In the genomic region with DNA sequence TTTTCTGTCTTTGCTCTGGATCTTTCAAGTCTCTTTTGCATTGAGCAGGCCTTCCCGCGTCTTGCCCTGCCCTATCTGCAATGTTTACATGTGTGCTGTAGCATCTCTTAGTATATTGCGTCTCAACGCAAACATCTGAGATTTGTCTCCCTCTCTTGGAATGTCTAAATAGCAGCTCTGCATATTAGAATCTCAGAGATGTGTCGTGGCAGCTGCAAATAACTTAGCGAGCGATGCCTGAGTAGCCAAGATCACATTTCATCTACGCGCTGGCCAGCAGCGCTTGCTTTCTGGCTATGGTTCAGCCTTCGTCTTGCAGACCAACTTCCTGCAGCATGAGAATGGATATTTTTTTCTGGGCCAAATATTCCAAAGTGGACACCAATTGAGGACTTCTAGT, we compare ENCODE assay signal across 9 mouse cellular contexts.
DNase-seq lines count a peak whose midpoint lies in the region; ATAC-seq and TF ChIP-seq lines count a peak whose summit lies in the region.
"Had no signal": no experiment of that assay in that cellular context is flagged by ENCODE, and none has a peak within 500 bp of the region (broad histone marks: within the 10 kb centered on the region; RNA-seq: fewer than 3 reads in every experiment).

No protein-coding gene starts in this region.

- WGBS in midbrain, postnatal 0 days = 76% methylated on average over 11 of the region's 11 CpGs
- 81% methylated on average over 11 of the region's 11 CpGs for WGBS in midbrain, embryonic 16.5 days
- WGBS in stomach, postnatal 0 days = 33% methylated on average over 11 of the region's 11 CpGs
- WGBS in hindbrain, embryonic 16.5 days = 76% methylated on average over 11 of the region's 11 CpGs

- H3K27ac ChIP-seq in midbrain, postnatal 0 days (ENCODE audit: low read depth, low read length) = no peak overlapping the region
- no peak overlapping the region for H3K27ac ChIP-seq in midbrain, embryonic 16.5 days (ENCODE audit: low read length)
- no peak overlapping the region for H3K27ac ChIP-seq in stomach, postnatal 0 days (replicated peaks)
- H3K27ac ChIP-seq in hindbrain, embryonic 16.5 days (ENCODE audit: low read depth, low read length) = no peak overlapping the region

- H3K36me3 ChIP-seq in midbrain, postnatal 0 days (ENCODE audit: insufficient read depth, low read length) = no peaks in the 10 kb centered on the region
- no peaks in the 10 kb centered on the region for H3K36me3 ChIP-seq in midbrain, embryonic 16.5 days (ENCODE audit: control insufficient read depth, insufficient read depth, low read length)
- no peaks in the 10 kb centered on the region for H3K36me3 ChIP-seq in stomach, postnatal 0 days (ENCODE audit: control insufficient read depth, insufficient read depth, low read length)
- no peaks in the 10 kb centered on the region for H3K36me3 ChIP-seq in hindbrain, embryonic 16.5 days (ENCODE audit: control insufficient read depth, insufficient read depth, low read length)

- peak; percentile 30 for DNase-seq in midbrain, postnatal 0 days (ENCODE audit: low spot score)
- peak; percentile 46 to 52 for DNase-seq in gastrocnemius, postnatal 36 days
- DNase-seq in kidney, postnatal 36 days = peak; percentile 13 to 23
- no peak for DNase-seq in stomach, postnatal 0 days (ENCODE audit: low spot score)
- DNase-seq in layer of hippocampus, postnatal 10 days (ENCODE audit: low spot score in 2 of 2) = no peak
- DNase-seq in adrenal gland, postnatal 25 days = no peak
- DNase-seq: layer of hippocampus, adult 9-11 months had no signal

- no peaks in the 10 kb centered on the region for H3K4me1 ChIP-seq in midbrain, postnatal 0 days (ENCODE audit: insufficient read depth, low read length)
- no peaks in the 10 kb centered on the region for H3K4me1 ChIP-seq in midbrain, embryonic 16.5 days (ENCODE audit: control insufficient read depth, insufficient read depth, low read length)
- no peaks in the 10 kb centered on the region for H3K4me1 ChIP-seq in stomach, postnatal 0 days (replicated peaks; ENCODE audit: control insufficient read depth, insufficient read depth)
- H3K4me1 ChIP-seq in hindbrain, embryonic 16.5 days (ENCODE audit: control insufficient read depth, insufficient read depth, low read depth, low read length) = no peaks in the 10 kb centered on the region

- intact Hi-C loops in gastrocnemius, postnatal 36 days (cut with DNase I) = loop anchor here (5.0 to 10.0 kb wide), 2 partner anchors 505 to 528 kb away; no protein-coding TSS in a partner anchor

- H3K4me2 ChIP-seq in midbrain, postnatal 0 days (ENCODE audit: low read depth, low read length, poor library complexity, severe bottlenecking) = no peak overlapping the region
- H3K4me2 ChIP-seq in midbrain, embryonic 16.5 days (ENCODE audit: low read length) = no peak overlapping the region
- H3K4me2 ChIP-seq in stomach, postnatal 0 days (replicated peaks; ENCODE audit: low read depth) = no peak overlapping the region
- H3K4me2 ChIP-seq in hindbrain, embryonic 16.5 days (ENCODE audit: low read length) = no peak overlapping the region

- peak; percentile 49 for TF ChIP-seq CTCF in midbrain, postnatal 0 days (IDR thresholded peaks at IDR 0.05)
- peak; percentile 47 for TF ChIP-seq CTCF in stomach, postnatal 0 days (IDR thresholded peaks at IDR 0.05; ENCODE audit: low read depth)

- H3K27me3 ChIP-seq in midbrain, postnatal 0 days (ENCODE audit: insufficient read depth, low read length) = no peaks in the 10 kb centered on the region
- no peaks in the 10 kb centered on the region for H3K27me3 ChIP-seq in midbrain, embryonic 16.5 days (ENCODE audit: control insufficient read depth, insufficient read depth, low read depth, low read length)
- no peaks in the 10 kb centered on the region for H3K27me3 ChIP-seq in stomach, postnatal 0 days (ENCODE audit: control insufficient read depth, insufficient read depth, low read length)
- H3K27me3 ChIP-seq in hindbrain, embryonic 16.5 days (replicated peaks; ENCODE audit: control insufficient read depth, insufficient read depth, low read length) = no peaks in the 10 kb centered on the region

- H3K9me3 ChIP-seq in midbrain, postnatal 0 days (ENCODE audit: low read length) = no peaks in the 10 kb centered on the region
- H3K9me3 ChIP-seq in midbrain, embryonic 16.5 days (replicated peaks; ENCODE audit: control insufficient read depth, low read length, poor library complexity, severe bottlenecking) = no peaks in the 10 kb centered on the region
- H3K9me3 ChIP-seq in stomach, postnatal 0 days (ENCODE audit: control insufficient read depth, low read length) = no peaks in the 10 kb centered on the region
- no peaks in the 10 kb centered on the region for H3K9me3 ChIP-seq in hindbrain, embryonic 16.5 days (ENCODE audit: control insufficient read depth, low read length)

- H3K9ac ChIP-seq in midbrain, postnatal 0 days (replicated peaks; ENCODE audit: low read length, poor library complexity, severe bottlenecking) = no peak overlapping the region
- H3K9ac ChIP-seq in midbrain, embryonic 16.5 days (ENCODE audit: low read depth, low read length) = no peak overlapping the region
- no peak overlapping the region for H3K9ac ChIP-seq in stomach, postnatal 0 days (ENCODE audit: low read length)
- no peak overlapping the region for H3K9ac ChIP-seq in hindbrain, embryonic 16.5 days (ENCODE audit: low read depth, low read length)

- H3K4me3 ChIP-seq in midbrain, postnatal 0 days (ENCODE audit: low read depth, low read length) = no peak overlapping the region
- no peak overlapping the region for H3K4me3 ChIP-seq in midbrain, embryonic 16.5 days (ENCODE audit: low read depth, low read length)
- no peak overlapping the region for H3K4me3 ChIP-seq in stomach, postnatal 0 days (ENCODE audit: low read depth, low read length)
- H3K4me3 ChIP-seq in hindbrain, embryonic 16.5 days (ENCODE audit: low read length) = no peak overlapping the region

- ATAC-seq in midbrain, postnatal 0 days (ENCODE audit: low FRiP score) = no peak
- no peak for ATAC-seq in midbrain, embryonic 16.5 days
- ATAC-seq in stomach, postnatal 0 days (ENCODE audit: low FRiP score, low TSS enrichment) = no peak
- no peak for ATAC-seq in hindbrain, embryonic 16.5 days

- TF ChIP-seq EP300 in stomach, postnatal 0 days (optimal IDR thresholded peaks at IDR 0.05) = no peak

Comparison
In these comparisons a context has a peak if more than half of its experiments do, and no peak if none do; other contexts are left out.
1. DNase-seq: peak in midbrain, postnatal 0 days (single experiment), gastrocnemius, postnatal 36 days (2 of 2) and kidney, postnatal 36 days (2 of 2); none in stomach, postnatal 0 days (single experiment), layer of hippocampus, postnatal 10 days (0 of 2) and adrenal gland, postnatal 25 days (single experiment).